In genomic region chr4:133285299-133285698, GRCm38 (mm10) we compare ENCODE assay signal across 20 mouse cellular contexts. TPM values are rescaled to one million over a fixed set of nuclear protein-coding genes. Genes with fewer than 3 reads are reported as not detected.
DNase-seq lines count a peak whose midpoint lies in the region; ATAC-seq and TF ChIP-seq lines count a peak whose summit lies in the region.
"Had no signal": no experiment of that assay in that cellular context is flagged by ENCODE, and none has a peak within 500 bp of the region (broad histone marks: within the 10 kb centered on the region; RNA-seq: fewer than 3 reads in every experiment).

No protein-coding gene starts in this region.

- H3K27me3 ChIP-seq in liver, embryonic 11.5 days (replicated peaks; ENCODE audit: control insufficient read depth, insufficient read depth, low read length) = no peaks in the 10 kb centered on the region
- no peaks in the 10 kb centered on the region for H3K27me3 ChIP-seq in embryonic facial prominence, embryonic 13.5 days
- H3K27me3 ChIP-seq in liver, embryonic 13.5 days = no peaks in the 10 kb centered on the region
- H3K27me3 ChIP-seq in stomach, postnatal 0 days (ENCODE audit: control insufficient read depth, insufficient read depth, low read length) = no peaks in the 10 kb centered on the region
- H3K27me3 ChIP-seq: heart, embryonic 15.5 days; kidney, embryonic 15.5 days; neural tube, embryonic 15.5 days had no signal

- no peak overlapping the region for H3K4me3 ChIP-seq in liver, embryonic 11.5 days (ENCODE audit: low read depth, low read length)
- H3K4me3 ChIP-seq in embryonic facial prominence, embryonic 13.5 days = no peak overlapping the region
- no peak overlapping the region for H3K4me3 ChIP-seq in liver, embryonic 13.5 days (replicated peaks)
- H3K4me3 ChIP-seq in stomach, postnatal 0 days (ENCODE audit: low read depth, low read length) = no peak overlapping the region
- H3K4me3 ChIP-seq: heart, embryonic 15.5 days; kidney, embryonic 15.5 days; myocyte; neural tube, embryonic 15.5 days had no signal

- no peak for DNase-seq in liver, embryonic 11.5 days (ENCODE audit: low spot score)
- no peak for DNase-seq in liver
- peak; percentile 39 for DNase-seq in liver, embryonic 13.5 days
- no peak for DNase-seq in stomach, postnatal 0 days (ENCODE audit: low spot score)
- no peak for DNase-seq in right cerebral cortex, postnatal 36 days (ENCODE audit: low spot score in 2 of 2)
- DNase-seq in urinary bladder, postnatal 25 days (ENCODE audit: low spot score) = no peak
- DNase-seq: cerebellum, adult 11-12 months; cerebellum, postnatal 25 days; gastrocnemius, postnatal 36 days; layer of hippocampus, postnatal 36 days; lung, embryonic 14.5 days; midbrain, embryonic 14.5 days; spleen, adult 18-20 months had no signal

- 42% methylated on average over 3 of the region's 3 CpGs for WGBS in liver, embryonic 11.5 days
- 77% methylated on average over 3 of the region's 3 CpGs for WGBS in embryonic facial prominence, embryonic 13.5 days
- 19% methylated on average over 3 of the region's 3 CpGs for WGBS in liver, embryonic 13.5 days (ENCODE audit: insufficient replicate concordance)
- WGBS in stomach, postnatal 0 days = 76% methylated on average over 3 of the region's 3 CpGs

- H3K36me3 ChIP-seq in liver, embryonic 11.5 days (ENCODE audit: control insufficient read depth, insufficient read depth, low read length) = no peaks in the 10 kb centered on the region
- H3K36me3 ChIP-seq in embryonic facial prominence, embryonic 13.5 days = no peaks in the 10 kb centered on the region
- H3K36me3 ChIP-seq in liver, embryonic 13.5 days = no peaks in the 10 kb centered on the region
- H3K36me3 ChIP-seq in stomach, postnatal 0 days (ENCODE audit: control insufficient read depth, insufficient read depth, low read length) = no peaks in the 10 kb centered on the region
- H3K36me3 ChIP-seq: heart, embryonic 15.5 days; kidney, embryonic 15.5 days; neural tube, embryonic 15.5 days had no signal

- no peak for TF ChIP-seq CTCF in stomach, postnatal 0 days (IDR thresholded peaks at IDR 0.05; ENCODE audit: low read depth)

- no peak overlapping the region for H3K9ac ChIP-seq in liver, embryonic 11.5 days (ENCODE audit: low read depth, low read length)
- no peak overlapping the region for H3K9ac ChIP-seq in embryonic facial prominence, embryonic 13.5 days
- peak overlapping the region; percentile 34 for H3K9ac ChIP-seq in liver, embryonic 13.5 days
- 0 out of 2 replicates have a peak overlapping the region, but pooled peaks have one; percentile 23 for H3K9ac ChIP-seq in stomach, postnatal 0 days (ENCODE audit: low read length)
- H3K9ac ChIP-seq: heart, embryonic 15.5 days; kidney, embryonic 15.5 days; lung, embryonic 14.5 days; neural tube, embryonic 15.5 days had no signal

- H3K4me2 ChIP-seq in liver, embryonic 11.5 days = peak overlapping the region; percentile 16
- no peak overlapping the region for H3K4me2 ChIP-seq in embryonic facial prominence, embryonic 13.5 days
- H3K4me2 ChIP-seq in liver, embryonic 13.5 days = peak overlapping the region; percentile 51
- no peak overlapping the region for H3K4me2 ChIP-seq in stomach, postnatal 0 days (replicated peaks; ENCODE audit: low read depth)
- H3K4me2 ChIP-seq: heart, embryonic 15.5 days; kidney, embryonic 15.5 days; lung, embryonic 14.5 days; neural tube, embryonic 15.5 days had no signal

- H3K4me1 ChIP-seq in liver, embryonic 11.5 days (replicated peaks; ENCODE audit: control insufficient read depth, insufficient read depth, low read length) = peaks cover 31% of the 10 kb centered on the region
- peaks cover 24% of the 10 kb centered on the region for H3K4me1 ChIP-seq in embryonic facial prominence, embryonic 13.5 days
- H3K4me1 ChIP-seq in liver, embryonic 13.5 days (replicated peaks) = peaks cover 64% of the 10 kb centered on the region
- no peaks in the 10 kb centered on the region for H3K4me1 ChIP-seq in stomach, postnatal 0 days (replicated peaks; ENCODE audit: control insufficient read depth, insufficient read depth)

- H3K27ac ChIP-seq in liver, embryonic 11.5 days (ENCODE audit: low read depth, low read length) = peak overlapping the region; percentile 54
- H3K27ac ChIP-seq in embryonic facial prominence, embryonic 13.5 days = peak overlapping the region; percentile 24; the same call in 1 of the 2 replicates
- peak overlapping the region; percentile 89 for H3K27ac ChIP-seq in liver, embryonic 13.5 days
- no peak overlapping the region for H3K27ac ChIP-seq in stomach, postnatal 0 days (replicated peaks)
- H3K27ac ChIP-seq: heart, embryonic 15.5 days; kidney, embryonic 15.5 days; macrophage; neural tube, embryonic 15.5 days had no signal

- H3K9me3 ChIP-seq in liver, embryonic 11.5 days (ENCODE audit: control insufficient read depth, low read length) = no peaks in the 10 kb centered on the region
- H3K9me3 ChIP-seq in embryonic facial prominence, embryonic 13.5 days = no peaks in the 10 kb centered on the region; the same call in 1 of the 2 replicates
- H3K9me3 ChIP-seq in liver, embryonic 13.5 days (replicated peaks) = no peaks in the 10 kb centered on the region
- no peaks in the 10 kb centered on the region for H3K9me3 ChIP-seq in stomach, postnatal 0 days (ENCODE audit: control insufficient read depth, low read length)
- H3K9me3 ChIP-seq: heart, embryonic 15.5 days; kidney, embryonic 15.5 days; neural tube, embryonic 15.5 days had no signal

- TF ChIP-seq EP300 in stomach, postnatal 0 days (optimal IDR thresholded peaks at IDR 0.05) = no peak

- ATAC-seq in liver, embryonic 11.5 days (replicated peaks; ENCODE audit: low FRiP score) = peak; percentile 75
- no peak for ATAC-seq in embryonic facial prominence, embryonic 13.5 days (ENCODE audit: insufficient number of reproducible peaks, insufficient read depth, low FRiP score, low TSS enrichment, low read depth)
- peak; percentile 78 for ATAC-seq in liver, embryonic 13.5 days (ENCODE audit: low read depth)
- ATAC-seq in stomach, postnatal 0 days (ENCODE audit: low FRiP score, low TSS enrichment) = no peak
- ATAC-seq in inflammation-experienced regulatory T-cells, adult 6 months = no peak

RNA-seq across cellular contexts. Expression of gene Tmem222, which starts 7.7 kb away (rescaled TPM):
- polyA plus RNA-seq in liver, embryonic 11.5 days (2014; fragmentation: Nextera tagmentation; extraction: Ambion mirVana) = 73.5 and 74.2 TPM in 2 replicates
- 84.4 and 89.9 TPM in 2 replicates for polyA plus RNA-seq in embryonic facial prominence, embryonic 13.5 days (2015; fragmentation: Nextera tagmentation; extraction: Ambion mirVana)
- 38.9 and 41.0 TPM in 2 replicates for polyA plus RNA-seq in liver, embryonic 13.5 days (2015; fragmentation: Nextera tagmentation; extraction: Ambion mirVana)
- polyA plus RNA-seq in stomach, postnatal 0 days (2015; fragmentation: Nextera tagmentation; extraction: Ambion mirVana) = 51.4 and 53.9 TPM in 2 replicates
- 10 to 100 TPM; 69.3 to 98.0 (median 86.0) TPM for polyA plus RNA-seq in inflammation-experienced regulatory T-cells, adult 6 months (2017; shearing (Covaris generic))

RNA-seq across cellular contexts. Expression of gene Sytl1, which starts 22.4 kb away (rescaled TPM):
- 0.39 and 0.52 TPM in 2 replicates for polyA plus RNA-seq in liver, embryonic 11.5 days (2014; fragmentation: Nextera tagmentation; extraction: Ambion mirVana)
- polyA plus RNA-seq in embryonic facial prominence, embryonic 13.5 days (2015; fragmentation: Nextera tagmentation; extraction: Ambion mirVana) = 6.6 and 8.2 TPM in 2 replicates
- polyA plus RNA-seq in liver, embryonic 13.5 days (2015; fragmentation: Nextera tagmentation; extraction: Ambion mirVana) = 0.42 and 0.55 TPM in 2 replicates
- 93.5 and 109 TPM in 2 replicates for polyA plus RNA-seq in stomach, postnatal 0 days (2015; fragmentation: Nextera tagmentation; extraction: Ambion mirVana)
- 10 to 100 TPM; 18.3 to 62.3 (median 43.8) TPM for polyA plus RNA-seq in inflammation-experienced regulatory T-cells, adult 6 months (2017; shearing (Covaris generic))
- polyA plus RNA-seq: macrophage had no signal

RNA-seq across cellular contexts. Expression of gene Map3k6, which starts 44.7 kb away (rescaled TPM):
- 2.2 and 3.5 TPM in 2 replicates for polyA plus RNA-seq in liver, embryonic 11.5 days (2014; fragmentation: Nextera tagmentation; extraction: Ambion mirVana)
- polyA plus RNA-seq in embryonic facial prominence, embryonic 13.5 days (2015; fragmentation: Nextera tagmentation; extraction: Ambion mirVana) = 4.3 and 4.8 TPM in 2 replicates
- polyA plus RNA-seq in liver, embryonic 13.5 days (2015; fragmentation: Nextera tagmentation; extraction: Ambion mirVana) = 1.7 and 1.9 TPM in 2 replicates
- 17.6 and 21.5 TPM in 2 replicates for polyA plus RNA-seq in stomach, postnatal 0 days (2015; fragmentation: Nextera tagmentation; extraction: Ambion mirVana)
- under 1 TPM in 1 of 3 experiments, not detected in 2; 0.57 TPM for polyA plus RNA-seq in inflammation-experienced regulatory T-cells, adult 6 months (2017; shearing (Covaris generic))

Comparison
In these comparisons a context has a peak if more than half of its experiments do, and no peak if none do; other contexts are left out.
1. H3K9ac ChIP-seq: peak in liver, embryonic 13.5 days (single experiment) and stomach, postnatal 0 days (single experiment); none in liver, embryonic 11.5 days (single experiment) and embryonic facial prominence, embryonic 13.5 days (single experiment).
2. ATAC-seq: peak in liver, embryonic 11.5 days (single experiment) and liver, embryonic 13.5 days (single experiment); none in embryonic facial prominence, embryonic 13.5 days (single experiment), stomach, postnatal 0 days (single experiment) and inflammation-experienced regulatory T-cells, adult 6 months (single experiment).
3. H3K4me2 ChIP-seq: peak in liver, embryonic 11.5 days (single experiment) and liver, embryonic 13.5 days (single experiment); none in embryonic facial prominence, embryonic 13.5 days (single experiment) and stomach, postnatal 0 days (single experiment).